Mouse (Mus musculus) erythroblast, embryonic 14.5 days (primary cell): Measurements from ENCODE around the gene Col4a3. TPM values are rescaled to one million over a fixed set of nuclear protein-coding genes. Genes with fewer than 3 reads are reported as not detected.

Experiments
- H3K27me3 ChIP-seq: 2 replicates; pipeline ENCODE4 v1.6.1; 2012; ENCODE audit warnings: inconsistent platforms; ENCODE audit not compliant: control insufficient read depth
- H3K36me3 ChIP-seq: 2 replicates; pipeline ENCODE4 v1.6.1; 2012; ENCODE audit warnings: mild to moderate bottlenecking, inconsistent platforms; ENCODE audit not compliant: control insufficient read depth
- H3K4me1 ChIP-seq: 2 replicates; pipeline ENCODE4 v1.6.1; 2012; ENCODE audit warnings: inconsistent platforms; ENCODE audit not compliant: control insufficient read depth
- H3K4me3 ChIP-seq: replicated peaks from 2 replicates; pipeline ENCODE3; 2012; ENCODE audit warnings: moderate library complexity, mild to moderate bottlenecking, inconsistent platforms
- H3K9me3 ChIP-seq: 2 replicates; pipeline ENCODE4 v1.6.1; 2012; ENCODE audit warnings: low read length, inconsistent platforms, mixed read lengths; ENCODE audit not compliant: control insufficient read depth
- GATA1 ChIP-seq: IDR thresholded peaks from 2 replicates; pipeline ENCODE4 v1.6.1; 2012; ENCODE audit warnings: low read length, inconsistent platforms, mixed read lengths
- TAL1 ChIP-seq: IDR thresholded peaks from 3 replicates; pipeline ENCODE4 v1.6.1; 2012; ENCODE audit warnings: low read length, inconsistent platforms, mixed read lengths
- polyA plus RNA-seq: library from polyadenylated mRNA; stranded (reverse); fragments of >175 nt; gene quantifications from 2 replicates; pipeline ENCODE4 v1.2.3, GENCODE M21; 2012

Gene Col4a3
- polyA plus RNA-seq, 1 experiment: 0.01 TPM

GRCm38 (mm10) chr1:82741539-82741938 is 154.8 kb downstream of the Col4a3 start:
- Histone ChIP-seq H3K4me3 (no peak overlapping the region), H3K27me3 (no peaks in the 10 kb centered on the region), H3K4me1 (peaks cover 3% of the 10 kb centered on the region; the same call in 1 of the 2 replicates), H3K9me3 (no peaks in the 10 kb centered on the region), H3K36me3 (peaks cover 88% of the 10 kb centered on the region)
- TF ChIP-seq TAL1 (no peak), GATA1 (no peak)

- TF ChIP-seq GATA1 (no peak), TAL1 (no peak)
- no peak overlapping the region for H3K4me3 ChIP-seq
- H3K27me3 ChIP-seq: no peaks in the 10 kb centered on the region
- no peaks in the 10 kb centered on the region for H3K9me3 ChIP-seq
- peaks cover 85% of the 10 kb centered on the region for H3K36me3 ChIP-seq
- H3K4me1 ChIP-seq: peaks cover 15% of the 10 kb centered on the region
These were observed 157.2 kb downstream of the Col4a3 start for GRCm38 (mm10) chr1:82743962-82744361.

GRCm38 (mm10) chr1:82746408-82746807 is 159.7 kb downstream of the Col4a3 start:
- Histone ChIP-seq H3K4me3 (no peak overlapping the region), H3K9me3 (no peaks in the 10 kb centered on the region), H3K27me3 (no peaks in the 10 kb centered on the region), H3K36me3 (peaks cover 87% of the 10 kb centered on the region), H3K4me1 (peaks cover 15% of the 10 kb centered on the region)
- no peak for TF ChIP-seq GATA1
- no peak for TF ChIP-seq TAL1

- Histone ChIP-seq H3K4me3 (no peak overlapping the region), H3K36me3 (peaks cover 87% of the 10 kb centered on the region), H3K9me3 (no peaks in the 10 kb centered on the region), H3K27me3 (no peaks in the 10 kb centered on the region), H3K4me1 (peaks cover 15% of the 10 kb centered on the region)
- TF ChIP-seq GATA1 (no peak), TAL1 (no peak)
These were observed 161.2 kb downstream of the Col4a3 start for GRCm38 (mm10) chr1:82747714-82748452.

GRCm38 (mm10) chr1:82759520-82759919 is 172.8 kb downstream of the Col4a3 start:
- Histone ChIP-seq H3K9me3 (0 out of 2 replicates have a peak, but pooled peaks cover 2% of the 10 kb centered on the region), H3K4me3 (no peak overlapping the region), H3K27me3 (no peaks in the 10 kb centered on the region), H3K36me3 (peaks cover 69% of the 10 kb centered on the region), H3K4me1 (no peaks in the 10 kb centered on the region)
- TF ChIP-seq GATA1 (no peak), TAL1 (no peak)

- H3K9me3 ChIP-seq: 0 out of 2 replicates have a peak, but pooled peaks cover 2% of the 10 kb centered on the region
- no peaks in the 10 kb centered on the region for H3K27me3 ChIP-seq
- no peak overlapping the region for H3K4me3 ChIP-seq
- no peaks in the 10 kb centered on the region for H3K4me1 ChIP-seq
- H3K36me3 ChIP-seq: peaks cover 49% of the 10 kb centered on the region
- TF ChIP-seq TAL1 (no peak), GATA1 (no peak)
These were observed 174.9 kb downstream of the Col4a3 start for GRCm38 (mm10) chr1:82761454-82762169.

GRCm38 (mm10) chr1:82762274-82762673 is 175.6 kb downstream of the Col4a3 start:
- H3K4me1 ChIP-seq: no peaks in the 10 kb centered on the region
- no peaks in the 10 kb centered on the region for H3K27me3 ChIP-seq
- H3K9me3 ChIP-seq: 0 out of 2 replicates have a peak, but pooled peaks cover 2% of the 10 kb centered on the region
- H3K36me3 ChIP-seq: peaks cover 42% of the 10 kb centered on the region
- no peak for TF ChIP-seq TAL1
- H3K4me3 ChIP-seq: no peak overlapping the region

- Histone ChIP-seq H3K27me3 (no peaks in the 10 kb centered on the region), H3K4me3 (no peak overlapping the region), H3K36me3 (peaks cover 10% of the 10 kb centered on the region), H3K9me3 (0 out of 2 replicates have a peak, but pooled peaks cover 2% of the 10 kb centered on the region), H3K4me1 (no peaks in the 10 kb centered on the region; the same call in 1 of the 2 replicates)
- TF ChIP-seq TAL1 (no peak), GATA1 (no peak)
These were observed 179.5 kb downstream of the Col4a3 start for GRCm38 (mm10) chr1:82766227-82766626.

GRCm38 (mm10) chr1:82766641-82767040 is 179.9 kb downstream of the Col4a3 start:
- H3K4me1 ChIP-seq: no peaks in the 10 kb centered on the region; the same call in 1 of the 2 replicates
- 0 out of 2 replicates have a peak, but pooled peaks cover 2% of the 10 kb centered on the region for H3K9me3 ChIP-seq
- H3K27me3 ChIP-seq: no peaks in the 10 kb centered on the region
- TF ChIP-seq TAL1 (no peak), GATA1 (no peak)
- H3K4me3 ChIP-seq: no peak overlapping the region
- H3K36me3 ChIP-seq: peaks cover 8% of the 10 kb centered on the region
